Mouse (Mus musculus): ENCODE data around the gene Glod4. TPM values are rescaled to one million over a fixed set of nuclear protein-coding genes. Genes with fewer than 3 reads are reported as not detected.

The Glod4 gene
- polyA plus RNA-seq, 1 experiment: 165 TPM

DNA sequence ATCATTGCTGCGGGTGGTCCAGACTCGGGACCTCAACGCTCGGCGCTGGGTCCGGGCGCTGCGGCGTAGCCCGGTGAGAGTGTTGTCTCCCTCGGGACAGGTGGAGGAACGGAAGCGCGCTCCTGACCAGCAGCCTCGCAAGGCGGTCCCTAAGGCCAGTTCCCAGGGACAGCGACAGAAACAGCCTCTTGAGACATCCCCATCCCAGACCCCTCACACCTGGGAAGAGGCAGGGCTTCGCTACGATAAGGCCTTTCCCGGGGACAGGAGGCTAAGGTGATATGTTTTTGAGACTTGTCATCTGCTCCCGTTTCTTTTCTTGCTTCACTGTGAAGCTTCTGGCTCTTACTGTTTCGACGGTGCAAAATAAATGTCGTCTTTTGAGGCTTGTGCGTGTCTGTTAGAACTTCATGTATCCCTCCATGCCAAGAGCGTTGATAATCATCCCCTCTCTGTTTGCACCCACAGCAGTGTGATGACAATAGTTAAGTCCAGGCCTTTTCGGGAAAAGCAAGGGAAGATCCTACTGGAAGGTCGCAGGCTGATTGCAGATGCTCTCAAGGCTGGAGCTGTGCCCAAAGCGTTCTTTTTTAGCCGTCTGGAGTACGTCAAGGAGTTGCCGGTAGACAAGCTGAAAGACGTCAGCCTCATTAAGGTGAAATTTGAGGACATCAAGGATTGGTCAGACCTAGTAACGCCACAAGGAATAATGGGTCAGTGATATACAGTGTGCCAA, 454 bp upstream of the Glod4 start:
- peaks cover 18% of the 10 kb centered on the region for H3K36me3 ChIP-seq (ENCODE audit: control insufficient read depth, insufficient read depth, low read length, poor library complexity, severe bottlenecking)
- peak overlapping the region; percentile 75 for H3K9ac ChIP-seq (ENCODE audit: low read depth, poor library complexity, severe bottlenecking)
- TF ChIP-seq CTCF (IDR thresholded peaks at IDR 0.05; ENCODE audit: low read depth, low read length) (no peak), POLR2A (IDR thresholded peaks at IDR 0.05; ENCODE audit: insufficient read depth, low read length) (no peak), EP300 (IDR thresholded peaks at IDR 0.05; ENCODE audit: insufficient read depth, low read depth, low read length) (no peak)
- H3K4me3 ChIP-seq (ENCODE audit: low read depth, low read length): peak overlapping the region; percentile 82
- no peaks in the 10 kb centered on the region for H3K4me1 ChIP-seq (ENCODE audit: control insufficient read depth, insufficient read depth, low read length)
- no peaks in the 10 kb centered on the region for H3K27me3 ChIP-seq (ENCODE audit: control insufficient read depth, insufficient read depth, low read length, poor library complexity, severe bottlenecking)
- no peaks in the 10 kb centered on the region for H3K9me3 ChIP-seq (replicated peaks; ENCODE audit: control insufficient read depth, insufficient read depth, low read length, poor library complexity, severe bottlenecking)
- no peak overlapping the region for H3K27ac ChIP-seq (ENCODE audit: insufficient read depth, low read length)

GRCm38 (mm10) chr11:76239750-76240149, 3.8 kb downstream of the Glod4 start:
- Histone ChIP-seq H3K9me3 (replicated peaks; ENCODE audit: control insufficient read depth, insufficient read depth, low read length, poor library complexity, severe bottlenecking) (no peaks in the 10 kb centered on the region), H3K4me3 (ENCODE audit: low read depth, low read length) (no peak overlapping the region), H3K36me3 (ENCODE audit: control insufficient read depth, insufficient read depth, low read length, poor library complexity, severe bottlenecking) (peaks cover 36% of the 10 kb centered on the region), H3K27me3 (ENCODE audit: control insufficient read depth, insufficient read depth, low read length, poor library complexity, severe bottlenecking) (no peaks in the 10 kb centered on the region), H3K9ac (ENCODE audit: low read depth, poor library complexity, severe bottlenecking) (no peak overlapping the region), H3K27ac (ENCODE audit: insufficient read depth, low read length) (no peak overlapping the region), H3K4me1 (ENCODE audit: control insufficient read depth, insufficient read depth, low read length) (no peaks in the 10 kb centered on the region)
- no peak for TF ChIP-seq EP300 (IDR thresholded peaks at IDR 0.05; ENCODE audit: insufficient read depth, low read depth, low read length)
- no peak for TF ChIP-seq POLR2A (IDR thresholded peaks at IDR 0.05; ENCODE audit: insufficient read depth, low read length)
- no peak for TF ChIP-seq CTCF (IDR thresholded peaks at IDR 0.05; ENCODE audit: low read depth, low read length)

DNA sequence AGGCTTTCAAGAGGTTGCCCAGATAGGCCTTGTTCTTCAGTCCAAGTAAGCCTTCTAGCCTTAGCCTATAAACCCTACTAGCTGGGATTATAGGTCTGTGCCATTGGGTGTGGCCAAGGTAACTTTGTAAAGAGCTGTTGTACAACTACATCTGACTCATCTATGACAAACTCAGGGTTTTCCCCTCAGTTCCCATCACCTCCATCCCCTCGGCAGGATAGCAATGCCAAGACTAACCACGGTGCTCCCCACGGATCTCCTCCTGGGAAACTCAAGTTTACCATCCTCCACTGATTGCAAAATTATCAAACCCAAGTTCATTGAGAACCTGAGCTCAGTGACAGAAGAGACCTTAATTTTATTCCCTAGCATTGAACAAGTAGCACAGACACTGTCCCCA, 7.4 kb downstream of the Glod4 start:
- Histone ChIP-seq H3K4me1 (ENCODE audit: control insufficient read depth, insufficient read depth, low read length) (no peaks in the 10 kb centered on the region), H3K4me3 (ENCODE audit: low read depth, low read length) (no peak overlapping the region), H3K36me3 (ENCODE audit: control insufficient read depth, insufficient read depth, low read length, poor library complexity, severe bottlenecking) (peaks cover 60% of the 10 kb centered on the region)

DNA sequence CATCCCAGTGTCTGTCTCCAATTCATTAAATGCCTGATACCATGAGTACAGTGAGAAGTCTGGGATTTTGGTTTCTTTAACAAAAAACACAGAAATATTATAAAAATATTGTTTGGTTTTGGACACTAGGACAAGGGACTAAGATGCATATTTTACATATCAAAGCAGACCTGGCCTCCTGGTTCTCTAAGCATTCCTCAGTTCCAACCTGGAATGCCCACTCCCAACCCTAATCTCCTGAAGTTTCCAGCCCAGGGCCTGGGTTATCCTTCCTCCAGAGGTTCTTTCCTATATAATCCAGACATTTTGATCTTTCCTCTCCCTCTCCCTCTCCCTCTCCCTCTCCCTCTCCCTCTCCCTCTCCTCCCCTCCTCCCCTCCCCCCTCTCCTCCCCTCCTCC, 18.5 kb downstream of the Glod4 start:
- Histone ChIP-seq H3K4me1 (ENCODE audit: control insufficient read depth, insufficient read depth, low read length) (no peaks in the 10 kb centered on the region), H3K27me3 (ENCODE audit: control insufficient read depth, insufficient read depth, low read length, poor library complexity, severe bottlenecking) (no peaks in the 10 kb centered on the region), H3K9ac (ENCODE audit: low read depth, poor library complexity, severe bottlenecking) (no peak overlapping the region), H3K27ac (ENCODE audit: insufficient read depth, low read length) (no peak overlapping the region), H3K4me3 (ENCODE audit: low read depth, low read length) (no peak overlapping the region), H3K36me3 (ENCODE audit: control insufficient read depth, insufficient read depth, low read length, poor library complexity, severe bottlenecking) (peaks cover 28% of the 10 kb centered on the region), H3K9me3 (replicated peaks; ENCODE audit: control insufficient read depth, insufficient read depth, low read length, poor library complexity, severe bottlenecking) (no peaks in the 10 kb centered on the region)
- TF ChIP-seq CTCF (IDR thresholded peaks at IDR 0.05; ENCODE audit: low read depth, low read length): no peak

More for the DNA sequence above, 7.4 kb downstream of the Glod4 start:
- Histone ChIP-seq H3K9ac (ENCODE audit: low read depth, poor library complexity, severe bottlenecking) (no peak overlapping the region), H3K27ac (ENCODE audit: insufficient read depth, low read length) (no peak overlapping the region), H3K27me3 (ENCODE audit: control insufficient read depth, insufficient read depth, low read length, poor library complexity, severe bottlenecking) (no peaks in the 10 kb centered on the region), H3K9me3 (replicated peaks; ENCODE audit: control insufficient read depth, insufficient read depth, low read length, poor library complexity, severe bottlenecking) (no peaks in the 10 kb centered on the region)
- TF ChIP-seq POLR2A (IDR thresholded peaks at IDR 0.05; ENCODE audit: insufficient read depth, low read length) (no peak), EP300 (IDR thresholded peaks at IDR 0.05; ENCODE audit: insufficient read depth, low read depth, low read length) (no peak), CTCF (IDR thresholded peaks at IDR 0.05; ENCODE audit: low read depth, low read length) (no peak)

- H3K4me1 ChIP-seq (ENCODE audit: control insufficient read depth, insufficient read depth, low read length): no peaks in the 10 kb centered on the region
- no peaks in the 10 kb centered on the region for H3K27me3 ChIP-seq (ENCODE audit: control insufficient read depth, insufficient read depth, low read length, poor library complexity, severe bottlenecking)
- no peaks in the 10 kb centered on the region for H3K9me3 ChIP-seq (replicated peaks; ENCODE audit: control insufficient read depth, insufficient read depth, low read length, poor library complexity, severe bottlenecking)
- no peak overlapping the region for H3K4me3 ChIP-seq (ENCODE audit: low read depth, low read length)
- H3K36me3 ChIP-seq (ENCODE audit: control insufficient read depth, insufficient read depth, low read length, poor library complexity, severe bottlenecking): peaks cover 28% of the 10 kb centered on the region
- no peak for TF ChIP-seq CTCF (IDR thresholded peaks at IDR 0.05; ENCODE audit: low read depth, low read length)
- no peak for TF ChIP-seq EP300 (IDR thresholded peaks at IDR 0.05; ENCODE audit: insufficient read depth, low read depth, low read length)
- H3K9ac ChIP-seq (ENCODE audit: low read depth, poor library complexity, severe bottlenecking): no peak overlapping the region
- no peak overlapping the region for H3K27ac ChIP-seq (ENCODE audit: insufficient read depth, low read length)
These were observed 18.9 kb downstream of the Glod4 start for GRCm38 (mm10) chr11:76224631-76225030.

DNA sequence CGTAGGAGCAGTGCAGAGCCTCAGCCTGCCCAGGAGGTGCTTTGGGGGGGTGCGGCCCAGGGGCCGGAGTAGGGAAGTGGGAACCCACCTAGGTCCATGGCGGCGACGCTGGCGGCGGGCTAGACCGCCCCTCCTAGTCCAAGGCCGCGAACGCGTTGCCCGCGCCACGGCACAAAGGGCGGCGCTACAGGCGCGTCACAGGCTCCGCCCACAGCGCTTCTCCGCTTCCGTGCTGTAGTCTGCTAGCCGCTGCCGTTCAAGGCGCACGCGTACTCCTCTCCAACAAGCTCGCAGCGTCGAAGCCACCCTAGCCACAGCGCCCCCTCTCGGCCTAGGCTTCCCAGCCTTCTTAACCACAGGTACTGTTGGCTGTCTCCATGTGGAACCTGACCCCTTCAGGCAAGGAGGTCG, 26.1 kb downstream of the Glod4 start, which contains the start of the genes Dbil5 and Gemin4:
Gene Dbil5, plus strand, starts transcription at position 219 of the 411 bp plus-strand sequence.
Gene Gemin4, minus strand, starts transcription at position 275 of the 411 bp plus-strand sequence.
- no peaks in the 10 kb centered on the region for H3K9me3 ChIP-seq (replicated peaks; ENCODE audit: control insufficient read depth, insufficient read depth, low read length, poor library complexity, severe bottlenecking)
- peak within 1 kb of the TSS; percentile 34; the same call in 1 of the 2 replicates for H3K27ac ChIP-seq (ENCODE audit: insufficient read depth, low read length)
- TF ChIP-seq EP300 (IDR thresholded peaks at IDR 0.05; ENCODE audit: insufficient read depth, low read depth, low read length): peak; percentile 38; the same call in 1 of the 2 replicates
- peak; percentile 50 for TF ChIP-seq POLR2A (IDR thresholded peaks at IDR 0.05; ENCODE audit: insufficient read depth, low read length)
- peak; percentile 99 for TF ChIP-seq CTCF (IDR thresholded peaks at IDR 0.05; ENCODE audit: low read depth, low read length)
- H3K27me3 ChIP-seq (ENCODE audit: control insufficient read depth, insufficient read depth, low read length, poor library complexity, severe bottlenecking): no peaks in the 10 kb centered on the region
- H3K4me1 ChIP-seq (ENCODE audit: control insufficient read depth, insufficient read depth, low read length): no peaks in the 10 kb centered on the region
- peaks cover 31% of the 10 kb centered on the region for H3K36me3 ChIP-seq (ENCODE audit: control insufficient read depth, insufficient read depth, low read length, poor library complexity, severe bottlenecking)
- peak within 1 kb of the TSS; percentile 80 for H3K4me3 ChIP-seq (ENCODE audit: low read depth, low read length)
- peak within 1 kb of the TSS; percentile 82 for H3K9ac ChIP-seq (ENCODE audit: low read depth, poor library complexity, severe bottlenecking)
